Mouse (Mus musculus) lung, embryonic 14.5 days (tissue): ENCODE data around the gene Smyd3. TPM values are rescaled to one million over a fixed set of nuclear protein-coding genes. Genes with fewer than 3 reads are reported as not detected.

Source experiments
- ATAC-seq: fragments of 200-750 bp; cut with Nextera tagmentation; 2 replicates; pipeline ENCODE4 v1.8.0; 2017; ENCODE audit warnings: mild to moderate bottlenecking, moderate TSS enrichment, moderate library complexity; ENCODE audit not compliant: insufficient read depth
- DNase-seq: peaks from one replicate; pipeline ENCODE4 v3.0.0-alpha.2; 2015
- H3K27ac ChIP-seq: fragments of 300-500 bp; sonication (generic); 2 replicates; pipeline ENCODE4 v1.5.1; 2014; ENCODE audit warnings: low read depth, mild to moderate bottlenecking, moderate library complexity
- H3K27me3 ChIP-seq: fragments of 300-500 bp; sonication (generic); 2 replicates; pipeline ENCODE4 v1.6.1; 2014; ENCODE audit warnings: low read length, control low read depth; ENCODE audit not compliant: insufficient read depth
- H3K36me3 ChIP-seq: fragments of 300-500 bp; sonication (generic); 2 replicates; pipeline ENCODE4 v1.6.1; 2014; ENCODE audit warnings: control low read depth; ENCODE audit not compliant: insufficient read depth
- H3K4me1 ChIP-seq: fragments of 300-500 bp; sonication (generic); 2 replicates; pipeline ENCODE4 v1.6.1; 2014; ENCODE audit warnings: antibody characterized with exemption, control low read depth; ENCODE audit not compliant: insufficient read depth
- H3K4me2 ChIP-seq: fragments of 300-500 bp; sonication (generic); 2 replicates; pipeline ENCODE4 v1.6.1; 2014; ENCODE audit warnings: mild to moderate bottlenecking
- H3K4me3 ChIP-seq: fragments of 300-500 bp; sonication (generic); 2 replicates; pipeline ENCODE4 v1.5.1; 2014; ENCODE audit warnings: low read depth, low read length
- H3K9ac ChIP-seq: fragments of 300-500 bp; sonication (generic); 2 replicates; pipeline ENCODE4 v1.6.1; 2014
- H3K9me3 ChIP-seq: fragments of 300-500 bp; sonication (generic); 2 replicates; pipeline ENCODE4 v1.6.1; 2016; ENCODE audit warnings: low read depth, low read length, control low read depth
- CTCF ChIP-seq: IDR thresholded peaks from 2 replicates; pipeline ENCODE4 v1.5.1; 2016; ENCODE audit warnings: antibody characterized with exemption, low read depth
- WGBS: fragments of 180-500 bp; shearing (Covaris S2); extraction: QIAGEN DNeasy Blood & Tissue Kit; methylation state at CpG from one replicate; pipeline ENCODE4 v1.1.7; 2014; 5-methylcytosine and 5-hydroxymethylcytosine counted together
- polyA plus RNA-seq: library from polyadenylated mRNA; unstranded; fragments of >200 nt; fragmentation: Nextera tagmentation; extraction: Ambion mirVana; gene quantifications from 2 replicates; pipeline ENCODE4 v1.2.1, GENCODE M21; 2014

The Smyd3 gene
- polyA plus RNA-seq, 1 experiment from 2014 or later: 20.6 TPM

DNA sequence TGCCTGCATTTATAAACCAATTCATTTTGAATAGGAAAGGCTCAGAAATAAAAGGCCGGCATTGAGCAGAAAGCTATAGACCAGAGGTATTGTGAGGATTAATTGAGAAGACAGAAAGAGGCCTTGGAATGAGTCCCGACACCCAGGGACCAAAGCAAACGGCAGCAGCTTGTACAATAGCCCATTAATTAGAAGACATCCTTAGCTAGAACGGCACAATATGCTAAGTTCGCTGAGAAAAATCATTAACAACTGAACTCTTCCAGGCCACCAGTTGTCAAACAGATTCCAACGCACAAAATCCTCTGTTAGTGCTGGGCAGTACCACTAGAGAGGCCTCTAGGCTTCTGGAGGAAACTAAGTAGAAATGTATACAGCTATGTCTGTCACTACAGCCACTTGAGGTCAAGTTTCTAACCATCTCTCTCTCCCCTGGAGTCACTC is 411.1 kb downstream of the Smyd3 start:
- ATAC-seq (no peak), DNase-seq (no peak)
- Histone ChIP-seq H3K9ac (no peak overlapping the region), H3K27ac (no peak overlapping the region), H3K4me3 (no peak overlapping the region), H3K9me3 (no peaks in the 10 kb centered on the region), H3K4me1 (peaks cover 7% of the 10 kb centered on the region; the same call in 1 of the 2 replicates), H3K36me3 (no peaks in the 10 kb centered on the region), H3K27me3 (no peaks in the 10 kb centered on the region), H3K4me2 (no peak overlapping the region)
- no peak for TF ChIP-seq CTCF
- 63% methylated on average over 6 of the region's 6 CpGs for WGBS

GRCm38 (mm10) chr1:179106103-179106701 is 411.6 kb downstream of the Smyd3 start:
- ATAC-seq (no peak), DNase-seq (no peak)
- no peak overlapping the region for H3K27ac ChIP-seq
- H3K9ac ChIP-seq: no peak overlapping the region
- H3K9me3 ChIP-seq: no peaks in the 10 kb centered on the region
- H3K27me3 ChIP-seq: no peaks in the 10 kb centered on the region
- H3K4me3 ChIP-seq: no peak overlapping the region
- H3K36me3 ChIP-seq: no peaks in the 10 kb centered on the region
- peaks cover 7% of the 10 kb centered on the region; the same call in 1 of the 2 replicates for H3K4me1 ChIP-seq
- H3K4me2 ChIP-seq: no peak overlapping the region
- WGBS: 86% methylated on average over 18 of the region's 18 CpGs
- TF ChIP-seq CTCF: no peak

- 89% methylated on average over 8 of the region's 8 CpGs for WGBS
- no peaks in the 10 kb centered on the region for H3K36me3 ChIP-seq
- H3K4me3 ChIP-seq: no peak overlapping the region
- H3K27ac ChIP-seq: no peak overlapping the region
- TF ChIP-seq CTCF: no peak
- no peak overlapping the region for H3K4me2 ChIP-seq
- peaks cover 7% of the 10 kb centered on the region; the same call in 1 of the 2 replicates for H3K4me1 ChIP-seq
- DNase-seq (no peak), ATAC-seq (no peak)
- no peaks in the 10 kb centered on the region for H3K9me3 ChIP-seq
- no peak overlapping the region for H3K9ac ChIP-seq
- H3K27me3 ChIP-seq: no peaks in the 10 kb centered on the region
Observed at GRCm38 (mm10) chr1:179104447-179104846, 413.4 kb downstream of the Smyd3 start.

DNA sequence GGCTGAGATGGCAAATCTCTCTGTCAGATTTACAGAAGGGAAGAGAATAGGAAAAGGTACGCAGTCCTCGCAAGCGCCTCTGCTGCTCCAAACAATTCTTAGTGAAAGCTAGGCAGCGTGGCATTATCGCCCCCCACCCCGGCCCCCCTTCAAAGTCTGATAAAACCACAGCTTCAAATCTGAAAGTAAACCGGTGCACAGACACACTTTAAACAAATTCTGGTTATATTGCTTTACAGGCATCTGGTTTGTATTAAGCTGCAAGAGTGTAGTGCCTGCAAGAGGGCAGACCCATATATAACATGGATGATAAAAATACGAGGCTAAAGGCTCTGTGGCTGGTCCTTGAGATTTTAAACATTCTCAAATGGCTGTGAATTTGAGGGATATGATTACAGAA is 420.8 kb downstream of the Smyd3 start:
- DNase-seq (no peak), ATAC-seq (no peak)
- Histone ChIP-seq H3K4me1 (peaks cover 2% of the 10 kb centered on the region; the same call in 1 of the 2 replicates), H3K27me3 (no peaks in the 10 kb centered on the region), H3K9me3 (no peaks in the 10 kb centered on the region), H3K4me3 (no peak overlapping the region), H3K36me3 (no peaks in the 10 kb centered on the region), H3K9ac (no peak overlapping the region), H3K27ac (no peak overlapping the region), H3K4me2 (no peak overlapping the region)
- WGBS: 33% methylated on average over 8 of the region's 8 CpGs
- no peak for TF ChIP-seq CTCF

GRCm38 (mm10) chr1:179096323-179096722 is 421.5 kb downstream of the Smyd3 start:
- DNase-seq (peak; percentile 28), ATAC-seq (no peak)
- H3K4me1 ChIP-seq: peaks cover 2% of the 10 kb centered on the region; the same call in 1 of the 2 replicates
- no peak for TF ChIP-seq CTCF
- H3K4me3 ChIP-seq: no peak overlapping the region
- no peak overlapping the region for H3K4me2 ChIP-seq
- no peaks in the 10 kb centered on the region for H3K27me3 ChIP-seq
- WGBS: 45% methylated on average over 5 of the region's 5 CpGs
- no peak overlapping the region for H3K27ac ChIP-seq
- H3K9me3 ChIP-seq: no peaks in the 10 kb centered on the region
- H3K9ac ChIP-seq: no peak overlapping the region
- no peaks in the 10 kb centered on the region for H3K36me3 ChIP-seq

DNA sequence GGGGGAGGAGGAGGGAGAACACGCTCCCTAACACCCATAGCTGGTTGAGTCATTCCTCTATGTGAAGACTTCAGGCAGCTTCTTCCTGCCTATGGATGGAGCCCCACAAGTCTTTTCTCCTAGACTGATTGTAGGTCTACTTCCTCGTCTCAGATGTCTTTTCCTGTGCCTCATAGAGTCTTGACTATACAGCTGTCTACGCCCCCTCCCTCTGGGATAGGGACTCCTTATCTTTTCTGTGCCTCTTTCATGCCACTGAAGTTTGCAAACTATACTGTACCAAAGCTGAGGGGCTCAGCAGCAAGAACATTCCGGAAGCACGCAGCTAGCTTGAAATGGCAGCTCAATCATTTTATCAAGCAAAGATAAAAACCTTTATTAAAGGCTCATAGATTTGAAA is 428.7 kb downstream of the Smyd3 start:
- DNase-seq (no peak), ATAC-seq (no peak)
- H3K9ac ChIP-seq: no peak overlapping the region
- H3K4me2 ChIP-seq: no peak overlapping the region
- H3K27me3 ChIP-seq: no peaks in the 10 kb centered on the region
- H3K36me3 ChIP-seq: no peaks in the 10 kb centered on the region
- H3K9me3 ChIP-seq: no peaks in the 10 kb centered on the region
- H3K4me1 ChIP-seq: no peaks in the 10 kb centered on the region
- H3K27ac ChIP-seq: no peak overlapping the region
- 67% methylated on average over 5 of the region's 5 CpGs for WGBS
- H3K4me3 ChIP-seq: no peak overlapping the region
- TF ChIP-seq CTCF: no peak

DNA sequence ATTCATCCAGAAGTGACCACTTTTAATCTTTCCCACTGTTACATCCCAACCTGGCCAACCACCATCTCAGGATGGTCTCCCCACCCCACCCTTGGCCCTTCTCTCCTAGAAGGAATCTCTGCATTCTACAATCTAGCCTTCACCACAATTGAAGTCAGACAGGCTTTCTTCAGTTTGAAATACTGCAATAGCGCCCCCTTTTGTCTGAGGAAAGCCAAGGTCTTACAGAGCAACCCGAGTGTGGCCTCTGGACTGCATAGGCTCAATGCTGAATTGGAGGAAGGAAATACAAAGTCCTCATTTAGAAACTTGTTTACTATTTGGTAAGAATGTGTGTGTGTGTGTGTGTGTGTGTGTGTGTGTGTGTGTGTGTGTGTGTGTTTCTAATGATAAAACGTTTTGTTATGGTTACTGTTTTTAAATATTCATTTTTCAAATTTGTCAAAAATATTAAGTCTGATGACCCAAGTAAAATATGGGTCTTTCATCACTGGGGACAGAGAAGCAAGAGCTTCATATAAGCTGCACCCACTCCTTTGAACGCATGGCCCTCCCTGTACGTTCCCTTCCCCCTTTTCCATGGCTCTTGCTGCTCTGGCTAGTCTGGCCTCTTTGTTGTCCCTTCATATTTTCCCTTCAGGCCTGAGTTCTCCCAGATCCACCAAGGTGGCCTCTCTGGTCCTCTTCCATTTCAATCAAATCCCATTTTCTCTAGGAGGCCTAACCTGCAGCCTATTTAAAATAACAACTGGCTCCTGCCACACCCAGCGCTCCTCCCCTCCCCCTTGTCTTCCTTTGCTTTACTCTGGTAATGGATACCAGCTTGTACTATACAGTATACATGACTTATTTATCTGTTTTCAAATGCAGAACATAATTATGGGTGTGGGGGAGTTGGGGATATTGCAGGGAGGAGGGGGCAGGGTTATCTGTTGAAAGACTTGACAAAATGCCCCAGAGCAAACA is 430.5 kb downstream of the Smyd3 start:
- Histone ChIP-seq H3K36me3 (no peaks in the 10 kb centered on the region), H3K9ac (no peak overlapping the region), H3K27ac (no peak overlapping the region), H3K4me2 (no peak overlapping the region), H3K27me3 (no peaks in the 10 kb centered on the region), H3K9me3 (no peaks in the 10 kb centered on the region), H3K4me1 (no peaks in the 10 kb centered on the region), H3K4me3 (no peak overlapping the region)
- DNase-seq (peak; percentile 84), ATAC-seq (peak; percentile 50; the same call in 1 of the 2 replicates)
- WGBS: 53% methylated on average over 6 of the region's 6 CpGs
- peak; percentile 58 for TF ChIP-seq CTCF
